Mouse (Mus musculus) stomach, postnatal 0 days (tissue): Measurements from ENCODE around the gene Armc9. TPM values are rescaled to one million over a fixed set of nuclear protein-coding genes. Genes with fewer than 3 reads are reported as not detected.
A peak's percentile ranks its signal among the peaks of the same experiment; 100 is the strongest.

Experiments used
- ATAC-seq: fragments of 200-750 bp; cut with Nextera tagmentation; 2 replicates; pipeline ENCODE4 v1.8.0; 2017; ENCODE audit not compliant: low FRiP score, low TSS enrichment
- DNase-seq: peaks from one replicate; pipeline ENCODE4 v3.0.0-alpha.2; 2016; ENCODE audit warnings: low spot score
- H3K27ac ChIP-seq: fragments of 300-500 bp; sonication (generic); replicated peaks from 2 replicates; pipeline ENCODE4 v1.5.1; 2014; ENCODE audit warnings: mild to moderate bottlenecking, control low read depth
- H3K27me3 ChIP-seq: fragments of 300-500 bp; sonication (generic); 2 replicates; pipeline ENCODE4 v1.6.1; 2014; ENCODE audit warnings: low read length; ENCODE audit not compliant: control insufficient read depth, insufficient read depth
- H3K36me3 ChIP-seq: fragments of 300-500 bp; sonication (generic); 2 replicates; pipeline ENCODE4 v1.6.1; 2014; ENCODE audit warnings: low read length, mixed read lengths; ENCODE audit not compliant: control insufficient read depth, insufficient read depth
- H3K4me1 ChIP-seq: fragments of 300-500 bp; sonication (generic); replicated peaks from 2 replicates; pipeline ENCODE4 v1.6.1; 2014; ENCODE audit warnings: antibody characterized with exemption; ENCODE audit not compliant: control insufficient read depth, insufficient read depth
- H3K4me2 ChIP-seq: fragments of 300-500 bp; sonication (generic); replicated peaks from 2 replicates; pipeline ENCODE4 v1.6.1; 2014; ENCODE audit warnings: low read depth, mild to moderate bottlenecking, control low read depth, moderate library complexity
- H3K4me3 ChIP-seq: fragments of 300-500 bp; sonication (generic); 2 replicates; pipeline ENCODE4 v1.5.1; 2014; ENCODE audit warnings: low read depth, low read length, control low read depth
- H3K9ac ChIP-seq: fragments of 300-500 bp; sonication (generic); 2 replicates; pipeline ENCODE4 v1.6.1; 2014; ENCODE audit warnings: mild to moderate bottlenecking, low read length, control low read depth, mixed read lengths
- H3K9me3 ChIP-seq: fragments of 300-500 bp; sonication (generic); 2 replicates; pipeline ENCODE4 v1.6.1; 2016; ENCODE audit warnings: low read length; ENCODE audit not compliant: control insufficient read depth
- CTCF ChIP-seq: IDR thresholded peaks from 2 replicates; pipeline ENCODE4 v1.5.1; 2016; ENCODE audit warnings: antibody characterized with exemption, low read depth, mild to moderate bottlenecking, moderate library complexity
- EP300 ChIP-seq: optimal IDR thresholded peaks from 2 replicates; pipeline ENCODE3; 2016; ENCODE audit warnings: antibody characterized with exemption
- WGBS: fragments of 180-500 bp; shearing (Covaris S2); extraction: QIAGEN DNeasy Blood & Tissue Kit; methylation state at CpG from one replicate; pipeline ENCODE4 v1.1.7; 2014; 5-methylcytosine and 5-hydroxymethylcytosine counted together
- polyA plus RNA-seq: library from polyadenylated mRNA; unstranded; fragments of >200 nt; fragmentation: Nextera tagmentation; extraction: Ambion mirVana; gene quantifications from 2 replicates; pipeline ENCODE4 v1.2.1, GENCODE M21; 2015

The Armc9 gene
- polyA plus RNA-seq, 1 experiment from 2014 or later = 7.3 TPM

- H3K27me3 ChIP-seq = no peaks in the 10 kb centered on the region
- no peak overlapping the region for H3K4me2 ChIP-seq
- ATAC-seq (no peak), DNase-seq (no peak)
- TF ChIP-seq EP300 (no peak), CTCF (no peak)
- no peak overlapping the region for H3K27ac ChIP-seq
- H3K4me1 ChIP-seq = no peaks in the 10 kb centered on the region
- WGBS = 85% methylated on average over 3 of the region's 3 CpGs
- peak overlapping the region; percentile 31; the same call in 1 of the 2 replicates for H3K9ac ChIP-seq
- H3K9me3 ChIP-seq = no peaks in the 10 kb centered on the region
- H3K4me3 ChIP-seq = no peak overlapping the region
- 0 out of 2 replicates have a peak, but pooled peaks cover 2% of the 10 kb centered on the region for H3K36me3 ChIP-seq
Measured at GRCm38 (mm10) chr1:86156075-86156474, 1.5 kb downstream of the Armc9 start.

GRCm38 (mm10) chr1:86156595-86156994 lies 2.0 kb downstream of the Armc9 start:
- Histone ChIP-seq H3K36me3 (0 out of 2 replicates have a peak, but pooled peaks cover 2% of the 10 kb centered on the region), H3K4me3 (no peak overlapping the region), H3K4me2 (no peak overlapping the region), H3K9me3 (no peaks in the 10 kb centered on the region), H3K27ac (no peak overlapping the region), H3K9ac (no peak overlapping the region), H3K4me1 (no peaks in the 10 kb centered on the region), H3K27me3 (no peaks in the 10 kb centered on the region)
- no peak for TF ChIP-seq CTCF
- no peak for TF ChIP-seq EP300
- no peak for ATAC-seq
- WGBS = 87% methylated on average over 6 of the region's 6 CpGs
- no peak for DNase-seq

- Histone ChIP-seq H3K9me3 (no peaks in the 10 kb centered on the region), H3K36me3 (0 out of 2 replicates have a peak, but pooled peaks cover 5% of the 10 kb centered on the region), H3K4me2 (no peak overlapping the region), H3K27ac (no peak overlapping the region), H3K27me3 (no peaks in the 10 kb centered on the region), H3K4me1 (no peaks in the 10 kb centered on the region), H3K4me3 (no peak overlapping the region), H3K9ac (no peak overlapping the region)
- ATAC-seq (no peak), DNase-seq (no peak)
- TF ChIP-seq EP300 (no peak), CTCF (no peak)
- WGBS = 93% methylated on average over 6 of the region's 6 CpGs
Measured at GRCm38 (mm10) chr1:86160059-86160458, 5.5 kb downstream of the Armc9 start.

- H3K4me1 ChIP-seq = no peaks in the 10 kb centered on the region
- H3K9me3 ChIP-seq = no peaks in the 10 kb centered on the region
- H3K36me3 ChIP-seq = 0 out of 2 replicates have a peak, but pooled peaks cover 5% of the 10 kb centered on the region
- WGBS = 95% methylated on average over 5 of the region's 5 CpGs
- TF ChIP-seq EP300 = no peak
- TF ChIP-seq CTCF = no peak
- no peak overlapping the region for H3K27ac ChIP-seq
- no peak overlapping the region for H3K9ac ChIP-seq
- H3K4me3 ChIP-seq = no peak overlapping the region
- ATAC-seq = no peak
- no peak for DNase-seq
- H3K4me2 ChIP-seq = no peak overlapping the region
- H3K27me3 ChIP-seq = no peaks in the 10 kb centered on the region
Measured at GRCm38 (mm10) chr1:86160479-86160878, 5.9 kb downstream of the Armc9 start.

- 76% methylated on average over 5 of the region's 5 CpGs for WGBS
- Histone ChIP-seq H3K9ac (no peak overlapping the region), H3K4me2 (no peak overlapping the region), H3K4me1 (no peaks in the 10 kb centered on the region), H3K27ac (no peak overlapping the region), H3K27me3 (no peaks in the 10 kb centered on the region), H3K9me3 (no peaks in the 10 kb centered on the region), H3K4me3 (no peak overlapping the region), H3K36me3 (0 out of 2 replicates have a peak, but pooled peaks cover 5% of the 10 kb centered on the region)
- TF ChIP-seq CTCF (no peak), EP300 (no peak)
- ATAC-seq = peak; percentile 54; the same call in 1 of the 2 replicates
- no peak for DNase-seq
Measured at GRCm38 (mm10) chr1:86161061-86161460, 6.5 kb downstream of the Armc9 start.

- Histone ChIP-seq H3K9me3 (no peaks in the 10 kb centered on the region), H3K27ac (no peak overlapping the region), H3K4me1 (no peaks in the 10 kb centered on the region), H3K9ac (no peak overlapping the region), H3K27me3 (no peaks in the 10 kb centered on the region), H3K4me2 (no peak overlapping the region), H3K36me3 (peaks cover 6% of the 10 kb centered on the region; the same call in 1 of the 2 replicates), H3K4me3 (no peak overlapping the region)
- ATAC-seq = no peak
- 96% methylated on average over 5 of the region's 5 CpGs for WGBS
- no peak for TF ChIP-seq EP300
- peak; percentile 50 for TF ChIP-seq CTCF
- no peak for DNase-seq
Measured at GRCm38 (mm10) chr1:86174602-86175001, 20.0 kb downstream of the Armc9 start.
